Mouse (Mus musculus) E14TG2a.4 (cell line): ENCODE results near the gene Wtip.
"Not testable (repeated sequence)": the region's sequence is repeated elsewhere in the genome, so short reads cannot be mapped to it uniquely, and the experiment has no call there.

Experiments used
- CTCF ChIP-seq: conservative IDR thresholded peaks from 2 replicates; pipeline ENCODE4 v1.5.1; 2014; ENCODE audit warnings: low read length
- NANOG ChIP-seq: IDR thresholded peaks from 2 replicates; pipeline ENCODE4 v1.6.1; 2014; ENCODE audit warnings: borderline replicate concordance, low read length, mixed read lengths
- POU5F1 ChIP-seq: IDR thresholded peaks from 2 replicates; pipeline ENCODE4 v1.6.1; 2014; ENCODE audit warnings: low read length, borderline replicate concordance

- not testable (repeated sequence) for TF ChIP-seq CTCF, POU5F1, NANOG
Observed at GRCm38 (mm10) chr7:34120636-34121035, 12.4 kb downstream of the Wtip start.
